Mouse (Mus musculus) intestine, embryonic 14.5 days (tissue): ENCODE results near the gene Arhgap31. TPM values are rescaled to one million over a fixed set of nuclear protein-coding genes. Genes with fewer than 3 reads are reported as not detected.

ENCODE experiments used
- ATAC-seq: fragments of 200-750 bp; cut with Nextera tagmentation; replicated peaks from 2 replicates; pipeline ENCODE4 v1.8.0; 2017; ENCODE audit warnings: low read depth, moderate number of reproducible peaks, moderate TSS enrichment, moderate library complexity; ENCODE audit not compliant: low FRiP score, low TSS enrichment
- DNase-seq: peaks from one replicate; pipeline ENCODE4 v3.0.0-alpha.2; 2018; ENCODE audit warnings: low spot score
- H3K27ac ChIP-seq: fragments of 300-500 bp; sonication (generic); 2 replicates; pipeline ENCODE4 v1.5.1; 2014; ENCODE audit warnings: low read depth, mild to moderate bottlenecking, control low read depth
- H3K27me3 ChIP-seq: fragments of 300-500 bp; sonication (generic); replicated peaks from 2 replicates; pipeline ENCODE4 v1.6.1; 2014; ENCODE audit warnings: low read length, control low read depth; ENCODE audit not compliant: control insufficient read depth, insufficient read depth
- H3K36me3 ChIP-seq: fragments of 300-500 bp; sonication (generic); 2 replicates; pipeline ENCODE4 v1.6.1; 2014; ENCODE audit warnings: low read length, control low read depth; ENCODE audit not compliant: control insufficient read depth, insufficient read depth
- H3K4me1 ChIP-seq: fragments of 300-500 bp; sonication (generic); replicated peaks from 2 replicates; pipeline ENCODE4 v1.6.1; 2014; ENCODE audit warnings: low read length, control low read depth, mixed read lengths; ENCODE audit not compliant: control insufficient read depth, insufficient read depth
- H3K4me2 ChIP-seq: fragments of 300-500 bp; sonication (generic); 2 replicates; pipeline ENCODE4 v1.6.1; 2014; ENCODE audit warnings: low read length
- H3K4me3 ChIP-seq: fragments of 300-500 bp; sonication (generic); 2 replicates; pipeline ENCODE4 v1.5.1; 2014; ENCODE audit warnings: low read depth, low read length, control low read depth, mixed read lengths
- H3K9ac ChIP-seq: fragments of 300-500 bp; sonication (generic); 2 replicates; pipeline ENCODE4 v1.6.1; 2014; ENCODE audit warnings: mild to moderate bottlenecking, low read length
- H3K9me3 ChIP-seq: fragments of 300-500 bp; sonication (generic); 2 replicates; pipeline ENCODE4 v1.6.1; 2016; ENCODE audit warnings: low read length, control low read depth; ENCODE audit not compliant: control insufficient read depth
- WGBS: fragments of 180-500 bp; shearing (Covaris S2); extraction: QIAGEN DNeasy Blood & Tissue Kit; methylation state at CpG from one replicate; pipeline ENCODE4 v1.1.7; 2014; 5-methylcytosine and 5-hydroxymethylcytosine counted together
- polyA plus RNA-seq: library from polyadenylated mRNA; unstranded; fragments of >200 nt; fragmentation: Nextera tagmentation; extraction: Ambion mirVana; gene quantifications from 2 replicates; pipeline ENCODE4 v1.2.1, GENCODE M21; 2014

The Arhgap31 gene
- polyA plus RNA-seq, 1 experiment from 2014 or later, result 10.9 TPM

GRCm38 (mm10) chr16:38713404-38714258, 557 bp upstream of the Arhgap31 start:
- Histone ChIP-seq H3K27ac (peak overlapping the region; percentile 93), H3K36me3 (no peaks in the 10 kb centered on the region), H3K4me3 (peak overlapping the region; percentile 68), H3K4me2 (peak overlapping the region; percentile 68), H3K9me3 (no peaks in the 10 kb centered on the region), H3K27me3 (no peaks in the 10 kb centered on the region), H3K4me1 (peaks cover 12% of the 10 kb centered on the region), H3K9ac (peak overlapping the region; percentile 72)
- ATAC-seq, result peak; percentile 56
- DNase-seq, result no peak
- WGBS, result 14% methylated on average over 17 of the region's 17 CpGs

GRCm38 (mm10) chr16:38712105-38712504, 969 bp downstream of the Arhgap31 start:
- peak; percentile 77 for DNase-seq

GRCm38 (mm10) chr16:38711245-38711644, 1.8 kb downstream of the Arhgap31 start:
- Histone ChIP-seq H3K9ac (peak overlapping the region; percentile 25; the same call in 1 of the 2 replicates), H3K4me3 (peak overlapping the region; percentile 68; the same call in 1 of the 2 replicates), H3K27ac (no peak overlapping the region), H3K4me2 (peak overlapping the region; percentile 68), H3K36me3 (no peaks in the 10 kb centered on the region), H3K4me1 (peaks cover 12% of the 10 kb centered on the region), H3K9me3 (no peaks in the 10 kb centered on the region), H3K27me3 (no peaks in the 10 kb centered on the region)
- DNase-seq (peak; percentile 38), ATAC-seq (no peak)
- WGBS, result 49% methylated on average over 4 of the region's 4 CpGs

More at GRCm38 (mm10) chr16:38712105-38712504, 969 bp downstream of the Arhgap31 start:
- Histone ChIP-seq H3K4me3 (peak overlapping the region; percentile 68), H3K9ac (peak overlapping the region; percentile 72), H3K27me3 (no peaks in the 10 kb centered on the region), H3K36me3 (no peaks in the 10 kb centered on the region), H3K4me2 (peak overlapping the region; percentile 68), H3K27ac (peak overlapping the region; percentile 93), H3K9me3 (no peaks in the 10 kb centered on the region), H3K4me1 (peaks cover 12% of the 10 kb centered on the region)
- peak; percentile 41 for ATAC-seq
- 5% methylated on average over 12 of the region's 12 CpGs for WGBS

- peaks cover 10% of the 10 kb centered on the region for H3K4me1 ChIP-seq
- H3K9ac ChIP-seq, result no peak overlapping the region
- H3K36me3 ChIP-seq, result no peaks in the 10 kb centered on the region
- H3K4me2 ChIP-seq, result no peak overlapping the region
- no peak overlapping the region for H3K4me3 ChIP-seq
- no peak overlapping the region for H3K27ac ChIP-seq
- ATAC-seq, result no peak
- no peaks in the 10 kb centered on the region for H3K9me3 ChIP-seq
- DNase-seq, result peak; percentile 38
- WGBS, result 66% methylated on average over 7 of the region's 7 CpGs
- no peaks in the 10 kb centered on the region for H3K27me3 ChIP-seq
Measured at GRCm38 (mm10) chr16:38708962-38709520, 4.0 kb downstream of the Arhgap31 start.

GRCm38 (mm10) chr16:38706782-38707181, 6.3 kb downstream of the Arhgap31 start:
- no peak overlapping the region for H3K4me3 ChIP-seq
- H3K27me3 ChIP-seq, result no peaks in the 10 kb centered on the region
- no peak overlapping the region for H3K27ac ChIP-seq
- 62% methylated on average over 7 of the region's 7 CpGs for WGBS
- H3K4me2 ChIP-seq, result no peak overlapping the region
- no peaks in the 10 kb centered on the region for H3K36me3 ChIP-seq
- no peak overlapping the region for H3K9ac ChIP-seq
- ATAC-seq, result no peak
- H3K9me3 ChIP-seq, result no peaks in the 10 kb centered on the region
- peaks cover 5% of the 10 kb centered on the region; the same call in 1 of the 2 replicates for H3K4me1 ChIP-seq
- DNase-seq, result peak; percentile 47

GRCm38 (mm10) chr16:38705531-38706281, 7.4 kb downstream of the Arhgap31 start:
- ATAC-seq, result no peak
- no peak overlapping the region for H3K4me2 ChIP-seq
- no peaks in the 10 kb centered on the region for H3K36me3 ChIP-seq
- H3K9me3 ChIP-seq, result no peaks in the 10 kb centered on the region
- H3K4me1 ChIP-seq, result 0 out of 2 replicates have a peak, but pooled peaks cover 2% of the 10 kb centered on the region
- H3K4me3 ChIP-seq, result no peak overlapping the region
- H3K27me3 ChIP-seq, result no peaks in the 10 kb centered on the region
- no peak overlapping the region for H3K27ac ChIP-seq
- WGBS, result 74% methylated on average over 9 of the region's 9 CpGs
- no peak overlapping the region for H3K9ac ChIP-seq
- DNase-seq, result peak; percentile 35

- Histone ChIP-seq H3K4me3 (no peak overlapping the region), H3K4me1 (0 out of 2 replicates have a peak, but pooled peaks cover 2% of the 10 kb centered on the region), H3K4me2 (no peak overlapping the region), H3K27me3 (no peaks in the 10 kb centered on the region), H3K27ac (no peak overlapping the region), H3K9me3 (no peaks in the 10 kb centered on the region), H3K9ac (no peak overlapping the region), H3K36me3 (no peaks in the 10 kb centered on the region)
- DNase-seq, result peak; percentile 36
- WGBS, result 40% methylated on average over 6 of the region's 6 CpGs
- ATAC-seq, result no peak
Measured at GRCm38 (mm10) chr16:38703501-38703900, 9.6 kb downstream of the Arhgap31 start.

GRCm38 (mm10) chr16:38702316-38702715, 10.8 kb downstream of the Arhgap31 start:
- no peak overlapping the region for H3K27ac ChIP-seq
- H3K36me3 ChIP-seq, result no peaks in the 10 kb centered on the region
- WGBS, result 75% methylated on average over 3 of the region's 3 CpGs
- H3K4me1 ChIP-seq, result 0 out of 2 replicates have a peak, but pooled peaks cover 2% of the 10 kb centered on the region
- H3K4me3 ChIP-seq, result no peak overlapping the region
- DNase-seq (no peak), ATAC-seq (no peak)
- no peaks in the 10 kb centered on the region for H3K27me3 ChIP-seq
- no peak overlapping the region for H3K9ac ChIP-seq
- no peaks in the 10 kb centered on the region for H3K9me3 ChIP-seq
- no peak overlapping the region for H3K4me2 ChIP-seq
